Mouse (Mus musculus) intestine, embryonic 16.5 days (tissue): Measurements from ENCODE around the gene Map3k7cl. TPM values are rescaled to one million over a fixed set of nuclear protein-coding genes. Genes with fewer than 3 reads are reported as not detected.
A peak's percentile ranks its signal among the peaks of the same experiment; 100 is the strongest.

Experiments used
- ATAC-seq: fragments of 200-750 bp; cut with Nextera tagmentation; 2 replicates; pipeline ENCODE4 v1.8.0; 2017; ENCODE audit warnings: moderate TSS enrichment, moderate library complexity
- H3K27ac ChIP-seq: fragments of 300-500 bp; sonication (generic); 2 replicates; pipeline ENCODE4 v1.5.1; 2014; ENCODE audit warnings: mild to moderate bottlenecking, low read length
- H3K27me3 ChIP-seq: fragments of 300-500 bp; sonication (generic); replicated peaks from 2 replicates; pipeline ENCODE4 v1.6.1; 2014; ENCODE audit warnings: low read length, control low read depth, mixed read lengths; ENCODE audit not compliant: control insufficient read depth, insufficient read depth
- H3K36me3 ChIP-seq: fragments of 300-500 bp; sonication (generic); 2 replicates; pipeline ENCODE4 v1.6.1; 2014; ENCODE audit warnings: low read length, control low read depth; ENCODE audit not compliant: control insufficient read depth, insufficient read depth
- H3K4me1 ChIP-seq: fragments of 300-500 bp; sonication (generic); 2 replicates; pipeline ENCODE4 v1.6.1; 2014; ENCODE audit warnings: low read length, control low read depth, mixed read lengths; ENCODE audit not compliant: control insufficient read depth, insufficient read depth
- H3K4me2 ChIP-seq: fragments of 300-500 bp; sonication (generic); 2 replicates; pipeline ENCODE4 v1.6.1; 2014; ENCODE audit warnings: low read depth, low read length, control low read depth
- H3K4me3 ChIP-seq: fragments of 300-500 bp; sonication (generic); 2 replicates; pipeline ENCODE4 v1.5.1; 2014; ENCODE audit warnings: mild to moderate bottlenecking, low read length
- H3K9ac ChIP-seq: fragments of 300-500 bp; sonication (generic); 2 replicates; pipeline ENCODE4 v1.6.1; 2014; ENCODE audit warnings: low read depth, low read length
- H3K9me3 ChIP-seq: fragments of 300-500 bp; sonication (generic); 2 replicates; pipeline ENCODE4 v1.6.1; 2016; ENCODE audit warnings: low read length, control low read depth; ENCODE audit not compliant: control insufficient read depth
- WGBS: fragments of 180-500 bp; shearing (Covaris S2); extraction: QIAGEN DNeasy Blood & Tissue Kit; methylation state at CpG from one replicate; pipeline ENCODE4 v1.1.7; 2014; 5-methylcytosine and 5-hydroxymethylcytosine counted together
- polyA plus RNA-seq: library from polyadenylated mRNA; unstranded; fragments of >200 nt; fragmentation: Nextera tagmentation; extraction: Ambion mirVana; gene quantifications from 2 replicates; pipeline ENCODE4 v1.2.1, GENCODE M21; 2015

Map3k7cl gene
- polyA plus RNA-seq, 1 experiment from 2014 or later: 0.44 TPM

DNA sequence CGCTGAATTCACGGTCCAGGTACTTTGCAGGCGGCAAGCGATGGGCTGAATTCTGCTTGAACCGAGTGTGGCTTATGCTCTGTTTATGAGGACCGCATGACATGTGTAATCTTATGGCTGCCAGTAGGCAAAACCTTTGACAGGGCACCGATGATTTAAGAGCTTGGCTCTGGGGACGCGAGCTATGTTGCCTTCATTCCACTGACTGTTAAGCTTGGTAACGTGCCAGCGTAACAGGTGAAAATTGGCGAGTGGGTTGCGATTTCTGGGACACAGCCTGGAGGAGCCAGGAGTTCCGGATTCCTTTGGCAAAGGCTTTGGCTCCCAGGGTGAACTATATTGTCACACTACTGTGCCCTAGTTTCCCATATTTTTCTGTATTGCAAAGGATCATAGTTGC is 26.3 kb downstream of the Map3k7cl start:
- no peak overlapping the region for H3K9ac ChIP-seq
- WGBS: 80% methylated on average over 14 of the region's 14 CpGs
- no peak overlapping the region for H3K4me3 ChIP-seq
- H3K27me3 ChIP-seq: no peaks in the 10 kb centered on the region
- H3K4me2 ChIP-seq: no peak overlapping the region
- no peak for ATAC-seq
- H3K27ac ChIP-seq: no peak overlapping the region
- H3K9me3 ChIP-seq: no peaks in the 10 kb centered on the region
- no peaks in the 10 kb centered on the region for H3K36me3 ChIP-seq
- H3K4me1 ChIP-seq: no peaks in the 10 kb centered on the region

DNA sequence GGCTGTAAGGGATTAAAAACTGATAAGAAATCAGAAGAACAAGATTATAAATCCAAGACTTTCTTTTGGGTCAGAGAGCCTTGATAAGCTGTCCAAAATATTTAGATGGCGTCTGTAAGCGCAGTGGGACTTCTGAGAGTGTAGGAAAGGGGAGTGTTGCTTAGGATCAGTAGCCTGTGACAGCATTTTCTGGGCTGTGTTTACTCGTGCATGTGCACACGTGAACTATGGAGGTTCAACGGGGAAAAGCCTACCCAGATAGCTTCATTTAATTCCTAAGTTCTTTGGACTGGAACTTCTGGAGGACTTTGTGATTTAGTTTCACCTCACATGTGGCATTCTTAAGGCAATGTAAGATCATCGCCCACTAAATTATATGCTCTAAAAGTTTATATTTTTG is 29.6 kb downstream of the Map3k7cl start:
- 85% methylated on average over 6 of the region's 6 CpGs for WGBS
- no peak for ATAC-seq
- no peaks in the 10 kb centered on the region for H3K9me3 ChIP-seq
- H3K4me3 ChIP-seq: no peak overlapping the region
- H3K4me1 ChIP-seq: no peaks in the 10 kb centered on the region
- H3K9ac ChIP-seq: no peak overlapping the region
- no peaks in the 10 kb centered on the region for H3K27me3 ChIP-seq
- no peaks in the 10 kb centered on the region for H3K36me3 ChIP-seq
- H3K27ac ChIP-seq: no peak overlapping the region
- no peak overlapping the region for H3K4me2 ChIP-seq

DNA sequence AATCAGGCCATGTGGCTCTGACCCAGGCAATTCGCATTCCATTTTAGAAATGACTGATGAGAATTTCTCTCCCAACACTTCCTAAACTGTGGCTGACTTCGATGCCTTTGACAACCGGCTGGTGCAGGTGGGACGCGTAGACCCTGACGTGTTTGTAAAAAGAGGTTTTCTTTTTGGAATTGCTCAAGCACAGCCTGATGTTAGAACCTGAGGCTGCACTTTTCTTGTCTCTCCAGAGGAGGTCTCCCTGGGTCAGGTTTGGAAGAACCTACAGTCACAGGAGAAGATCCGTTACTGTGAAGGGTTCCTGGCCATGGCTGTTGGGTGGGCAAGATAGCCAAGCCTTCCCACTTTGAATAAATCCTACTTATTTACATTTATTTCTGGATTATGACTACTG is 31.5 kb downstream of the Map3k7cl start:
- Histone ChIP-seq H3K27me3 (no peaks in the 10 kb centered on the region), H3K36me3 (no peaks in the 10 kb centered on the region), H3K4me3 (no peak overlapping the region), H3K9me3 (no peaks in the 10 kb centered on the region), H3K9ac (no peak overlapping the region), H3K4me1 (no peaks in the 10 kb centered on the region), H3K27ac (no peak overlapping the region), H3K4me2 (no peak overlapping the region)
- WGBS: 52% methylated on average over 7 of the region's 7 CpGs
- ATAC-seq: no peak

DNA sequence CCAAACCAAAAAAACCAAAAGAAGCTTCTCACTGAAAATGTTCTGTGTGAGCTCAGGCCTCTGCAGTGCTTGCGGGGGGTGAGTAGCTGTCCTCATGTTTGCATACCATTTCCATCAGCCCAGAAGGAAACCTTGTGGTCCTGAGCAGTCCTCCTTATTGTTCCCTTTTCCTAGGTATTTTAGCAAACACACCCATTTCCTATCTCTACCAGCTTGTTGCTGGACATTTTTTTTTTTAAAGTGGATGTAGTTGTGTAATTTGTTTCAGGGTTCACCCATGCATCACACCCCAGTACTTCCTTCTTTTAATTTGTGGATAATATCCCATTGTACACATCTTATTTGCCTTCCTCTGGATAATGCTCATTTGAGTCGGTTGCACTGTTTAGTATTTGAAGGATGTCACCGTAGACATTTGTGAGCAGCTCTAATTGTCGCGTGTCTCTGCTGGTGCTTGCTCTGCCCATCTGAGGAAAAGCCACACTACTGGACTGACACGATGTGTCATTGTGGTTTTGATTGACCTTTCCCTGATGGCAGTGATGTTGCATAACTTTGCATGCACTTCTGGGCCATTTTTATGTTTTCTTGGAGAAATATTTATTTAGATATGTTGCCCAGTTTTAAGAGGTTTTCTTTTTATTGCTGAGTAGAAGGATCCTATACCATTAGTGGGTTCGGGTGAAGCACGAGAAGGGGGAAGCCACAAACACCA is 32.6 kb downstream of the Map3k7cl start:
- no peak overlapping the region for H3K27ac ChIP-seq
- no peaks in the 10 kb centered on the region for H3K27me3 ChIP-seq
- ATAC-seq: no peak
- no peaks in the 10 kb centered on the region for H3K9me3 ChIP-seq
- H3K9ac ChIP-seq: no peak overlapping the region
- H3K4me1 ChIP-seq: no peaks in the 10 kb centered on the region
- H3K4me3 ChIP-seq: no peak overlapping the region
- 83% methylated on average over 8 of the region's 8 CpGs for WGBS
- no peak overlapping the region for H3K4me2 ChIP-seq
- no peaks in the 10 kb centered on the region for H3K36me3 ChIP-seq

DNA sequence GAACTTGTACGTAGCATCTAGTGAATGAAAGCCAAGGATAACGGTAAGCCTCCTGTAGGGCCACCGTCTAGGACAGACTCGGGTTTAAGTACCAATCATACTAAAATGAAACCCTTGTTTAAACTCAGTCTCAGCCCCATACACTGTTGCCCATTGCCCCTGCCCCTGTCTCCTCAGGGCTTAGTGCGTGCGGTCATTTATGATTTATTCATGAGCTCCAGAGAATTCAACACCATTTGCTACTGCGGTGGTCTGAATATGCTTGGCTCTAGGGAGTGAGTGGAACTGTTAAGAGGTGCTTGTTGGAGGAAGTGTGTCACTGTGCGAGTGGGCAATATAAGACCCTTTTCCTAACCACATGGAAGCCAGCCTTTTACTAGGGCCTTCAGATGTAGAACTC is 34.7 kb downstream of the Map3k7cl start:
- no peak overlapping the region for H3K27ac ChIP-seq
- H3K4me2 ChIP-seq: no peak overlapping the region
- no peak overlapping the region for H3K9ac ChIP-seq
- no peaks in the 10 kb centered on the region for H3K9me3 ChIP-seq
- no peaks in the 10 kb centered on the region for H3K4me1 ChIP-seq
- H3K27me3 ChIP-seq: no peaks in the 10 kb centered on the region
- no peak overlapping the region for H3K4me3 ChIP-seq
- no peak for ATAC-seq
- H3K36me3 ChIP-seq: no peaks in the 10 kb centered on the region
- 86% methylated on average over 8 of the region's 8 CpGs for WGBS

DNA sequence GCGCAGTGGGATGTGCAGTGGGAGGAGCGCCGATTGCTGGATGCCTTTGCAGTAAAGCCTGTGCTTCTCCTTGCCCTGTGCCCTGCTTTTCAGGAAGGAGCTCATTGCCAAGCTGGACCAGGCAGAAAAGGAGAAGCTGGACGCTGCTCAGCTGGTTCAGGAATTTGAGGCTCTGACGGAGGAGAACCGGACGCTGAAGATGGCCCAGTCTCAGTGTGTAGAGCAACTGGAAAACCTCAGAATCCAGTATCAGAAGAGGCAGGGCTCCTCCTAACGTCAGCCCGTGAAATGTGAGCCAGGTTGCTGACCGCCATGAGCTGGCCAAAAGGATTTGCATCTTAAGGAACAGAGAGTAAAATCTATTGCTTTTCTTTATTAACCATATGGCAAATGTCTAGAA is 41.0 kb downstream of the Map3k7cl start:
- no peak overlapping the region for H3K4me2 ChIP-seq
- H3K4me3 ChIP-seq: no peak overlapping the region
- no peak overlapping the region for H3K9ac ChIP-seq
- 63% methylated on average over 10 of the region's 10 CpGs for WGBS
- H3K4me1 ChIP-seq: peaks cover 10% of the 10 kb centered on the region; the same call in 1 of the 2 replicates
- H3K27ac ChIP-seq: no peak overlapping the region
- H3K9me3 ChIP-seq: no peaks in the 10 kb centered on the region
- H3K36me3 ChIP-seq: no peaks in the 10 kb centered on the region
- no peak for ATAC-seq
- no peaks in the 10 kb centered on the region for H3K27me3 ChIP-seq

DNA sequence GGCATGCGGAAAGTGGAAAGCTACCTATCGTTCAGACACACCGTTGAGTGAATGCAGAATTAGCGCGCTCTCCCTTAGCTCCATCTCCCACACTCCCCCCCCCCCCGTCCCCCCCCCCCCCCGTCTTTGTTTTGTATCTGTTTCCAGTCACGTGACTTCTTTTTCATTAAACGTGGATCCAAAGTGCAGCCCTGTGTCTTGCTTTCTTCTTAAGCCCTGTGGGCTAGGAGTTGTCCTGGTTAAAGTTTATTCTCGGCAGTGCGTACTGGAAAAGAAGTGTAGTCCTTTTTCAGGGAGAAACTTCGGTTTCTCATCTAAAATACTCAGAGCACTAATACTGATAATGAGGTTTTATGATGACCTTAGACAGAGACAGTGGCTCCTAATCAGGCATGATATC is 42.0 kb downstream of the Map3k7cl start:
- ATAC-seq: no peak
- 86% methylated on average over 9 of the region's 12 CpGs for WGBS
- no peak overlapping the region for H3K9ac ChIP-seq
- H3K9me3 ChIP-seq: no peaks in the 10 kb centered on the region
- no peak overlapping the region for H3K27ac ChIP-seq
- no peak overlapping the region for H3K4me2 ChIP-seq
- no peak overlapping the region for H3K4me3 ChIP-seq
- H3K27me3 ChIP-seq: no peaks in the 10 kb centered on the region
- H3K36me3 ChIP-seq: no peaks in the 10 kb centered on the region
- H3K4me1 ChIP-seq: peaks cover 10% of the 10 kb centered on the region; the same call in 1 of the 2 replicates

DNA sequence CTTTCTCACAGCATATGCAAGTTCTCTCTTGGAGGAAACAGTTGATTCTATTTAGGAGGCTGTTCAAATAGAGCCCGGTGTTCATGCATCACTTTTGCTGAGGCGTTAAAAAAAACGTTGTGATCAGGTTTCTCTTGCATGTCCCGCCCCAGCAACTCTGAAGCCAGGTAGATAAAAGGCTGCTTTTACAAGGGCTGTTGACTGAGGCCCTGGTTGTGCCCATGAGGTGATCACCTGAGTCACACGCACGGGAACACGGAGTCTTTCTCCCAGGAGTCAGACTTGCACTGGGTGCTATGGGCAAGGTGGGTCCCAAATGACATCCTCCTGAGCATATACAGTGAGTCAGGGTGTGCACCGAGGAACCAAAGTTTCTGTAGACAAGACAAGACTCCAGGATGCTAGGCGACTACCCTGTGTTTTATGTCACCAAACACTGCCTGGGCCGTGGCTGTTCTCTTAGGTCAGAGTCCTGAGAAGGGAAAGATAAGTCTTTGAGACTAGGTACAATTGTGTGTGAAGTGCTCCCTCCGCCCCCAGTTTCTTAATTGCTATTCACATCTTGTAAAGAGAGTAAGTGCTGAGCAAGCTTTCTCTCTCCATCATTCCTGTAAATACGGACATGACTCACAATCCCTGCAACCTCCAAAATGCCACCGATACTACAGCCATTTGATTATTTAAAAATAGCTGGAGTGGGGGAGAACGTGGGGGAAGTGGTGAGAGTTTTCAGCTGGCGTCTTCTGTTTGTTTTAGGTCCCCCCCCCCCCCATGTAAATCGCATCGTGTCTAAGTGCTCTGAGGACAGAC is 49.8 kb downstream of the Map3k7cl start:
- peaks cover 15% of the 10 kb centered on the region; the same call in 1 of the 2 replicates for H3K4me1 ChIP-seq
- H3K9ac ChIP-seq: 0 out of 2 replicates have a peak overlapping the region, but pooled peaks have one; percentile 36
- H3K27me3 ChIP-seq: no peaks in the 10 kb centered on the region
- H3K4me3 ChIP-seq: no peak overlapping the region
- H3K27ac ChIP-seq: peak overlapping the region; percentile 86
- 29% methylated on average over 17 of the region's 17 CpGs for WGBS
- no peaks in the 10 kb centered on the region for H3K36me3 ChIP-seq
- no peaks in the 10 kb centered on the region for H3K9me3 ChIP-seq
- H3K4me2 ChIP-seq: 0 out of 2 replicates have a peak overlapping the region, but pooled peaks have one; percentile 18
- peak; percentile 90 for ATAC-seq

DNA sequence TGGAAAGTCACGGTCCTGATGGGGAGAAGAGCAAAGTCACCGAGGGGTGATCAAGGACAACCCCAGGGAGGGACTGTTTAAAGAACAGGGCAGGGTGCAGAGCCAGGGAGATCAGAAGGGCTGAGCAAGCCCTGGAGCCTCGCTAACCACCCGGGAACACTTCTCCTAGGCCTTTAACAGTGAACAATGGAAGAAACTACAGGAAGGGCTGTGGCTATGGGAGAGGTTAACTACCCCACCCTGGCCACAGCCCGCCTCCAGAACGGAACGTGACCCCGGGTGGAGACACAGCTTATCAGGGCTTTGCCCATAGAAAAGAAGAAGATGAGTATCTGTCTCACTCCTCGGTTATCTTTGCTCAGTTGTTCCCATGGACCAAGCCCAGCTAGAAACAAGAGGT is 50.9 kb downstream of the Map3k7cl start:
- ATAC-seq: peak; percentile 12
- no peaks in the 10 kb centered on the region for H3K36me3 ChIP-seq
- H3K4me1 ChIP-seq: peaks cover 11% of the 10 kb centered on the region; the same call in 1 of the 2 replicates
- no peak overlapping the region for H3K9ac ChIP-seq
- no peak overlapping the region for H3K4me3 ChIP-seq
- H3K27me3 ChIP-seq: no peaks in the 10 kb centered on the region
- no peak overlapping the region for H3K27ac ChIP-seq
- 63% methylated on average over 9 of the region's 9 CpGs for WGBS
- no peak overlapping the region for H3K4me2 ChIP-seq
- no peaks in the 10 kb centered on the region for H3K9me3 ChIP-seq
